Mouse (Mus musculus) monocyte, adult 2 months (primary cell): ENCODE data around the gene Ifna9.
"Not testable (repeated sequence)": the region's sequence is repeated elsewhere in the genome, so short reads cannot be mapped to it uniquely, and the experiment has no call there.

Experiments
- DNase-seq, 2 experiments: peaks; one replicate each; pipeline ENCODE4 v3.0.0; 2022; ENCODE audit warnings: low spot score in 2 of 2, low read depth in 1 of 2

The Ifna9 gene

DNA sequence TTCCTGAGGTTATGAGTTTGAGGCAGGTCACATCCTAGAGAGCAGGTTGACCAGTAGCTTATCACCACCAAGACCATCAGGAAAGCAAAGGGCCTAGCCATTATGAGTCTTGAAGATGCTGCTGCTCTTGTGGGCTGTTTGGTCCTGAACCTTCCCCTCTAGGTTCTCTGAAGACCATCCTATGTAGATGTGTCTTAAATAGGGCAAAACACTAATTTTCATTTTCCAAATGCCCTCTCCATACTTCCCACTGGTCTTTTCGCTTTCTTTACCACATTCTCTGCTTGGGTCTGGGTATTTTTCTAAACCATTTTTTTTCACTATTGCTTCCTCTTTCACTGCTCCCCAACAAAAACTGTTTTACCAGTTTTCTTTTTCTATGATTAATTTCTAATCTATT, at the start of gene Ifna9:
Gene Ifna9, minus strand, starts transcription at position 101 of the 400 bp plus-strand sequence.
- DNase-seq = no peak

DNA sequence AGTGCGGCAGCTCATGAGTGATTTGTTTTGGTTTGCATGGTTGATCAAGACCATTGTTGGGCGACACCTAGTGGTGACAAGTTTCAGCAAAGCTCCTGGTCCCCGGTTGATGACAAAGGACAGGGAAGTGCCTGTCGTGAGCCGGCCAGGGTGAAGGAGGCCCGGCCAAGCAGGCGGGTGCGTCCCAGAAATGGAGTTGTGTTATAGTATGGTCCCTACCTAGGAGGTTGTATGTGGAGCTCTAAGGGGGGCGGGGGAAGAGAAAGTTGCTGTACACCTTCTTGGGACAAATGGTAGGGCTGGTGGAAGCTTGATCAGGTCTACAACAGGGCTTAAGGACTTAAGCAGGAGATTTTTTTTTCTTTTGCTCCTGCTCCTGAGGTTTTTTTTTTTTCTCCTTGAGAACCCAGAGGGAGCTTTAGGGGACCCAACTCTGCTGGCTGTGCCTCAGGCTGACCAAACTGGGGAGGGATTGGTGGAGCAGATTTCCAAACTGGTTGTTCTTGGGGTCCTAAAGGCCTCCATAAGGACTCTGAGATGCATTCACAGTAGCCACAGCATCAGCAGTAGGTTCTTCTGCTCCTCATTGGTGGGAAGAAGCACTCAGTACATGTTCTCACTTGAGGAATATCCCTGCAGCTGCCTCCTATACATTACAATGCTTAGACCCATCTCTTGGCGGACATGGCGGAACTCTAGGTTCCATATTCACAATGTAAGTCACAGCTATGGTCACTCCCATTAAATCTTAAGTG, 49.1 kb upstream of the Ifna9 start:
- DNase-seq = peak; percentile 69 to 79

DNA sequence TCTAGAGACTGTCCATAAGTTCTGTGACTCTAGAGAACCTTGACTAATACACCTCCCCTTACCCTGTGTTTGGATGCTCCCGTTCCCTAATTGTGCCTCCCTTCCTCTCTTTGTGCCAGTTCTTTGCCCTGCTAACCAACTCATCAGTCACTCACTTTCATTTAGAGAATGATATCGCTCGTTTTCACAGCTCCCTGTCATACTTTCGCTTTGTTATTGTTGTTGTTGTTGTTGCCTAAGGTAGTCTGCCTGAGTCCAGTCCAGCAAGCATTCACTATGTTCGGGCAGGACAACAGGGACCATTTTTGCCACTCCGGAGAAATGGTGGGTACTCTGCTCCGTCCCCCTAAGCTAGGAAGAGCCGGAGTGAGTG, 48.5 kb upstream of the Ifna9 start:
- no peak for DNase-seq

DNA sequence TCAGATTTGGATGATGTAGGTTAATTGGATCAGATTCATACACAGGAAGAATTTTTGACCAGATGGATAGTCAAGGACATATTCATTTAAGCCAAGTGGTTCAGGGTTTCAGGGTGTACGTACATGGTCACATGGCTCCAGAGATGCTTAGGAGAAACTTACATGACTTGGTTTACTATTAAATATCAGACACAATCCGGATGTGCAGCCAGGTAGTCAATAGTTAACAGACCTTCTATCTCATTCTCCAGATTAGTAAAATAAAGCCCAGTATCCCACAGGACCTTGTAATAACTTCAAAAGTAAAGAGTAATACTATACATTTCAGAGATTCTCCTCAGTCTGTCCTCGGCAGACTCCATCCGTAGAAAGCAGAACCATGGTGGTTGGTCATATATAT, 42.1 kb upstream of the Ifna9 start, which contains the start of gene C87499:
Gene C87499, minus strand, starts transcription at position 101 of the 400 bp plus-strand sequence.
- DNase-seq = no peak

DNA sequence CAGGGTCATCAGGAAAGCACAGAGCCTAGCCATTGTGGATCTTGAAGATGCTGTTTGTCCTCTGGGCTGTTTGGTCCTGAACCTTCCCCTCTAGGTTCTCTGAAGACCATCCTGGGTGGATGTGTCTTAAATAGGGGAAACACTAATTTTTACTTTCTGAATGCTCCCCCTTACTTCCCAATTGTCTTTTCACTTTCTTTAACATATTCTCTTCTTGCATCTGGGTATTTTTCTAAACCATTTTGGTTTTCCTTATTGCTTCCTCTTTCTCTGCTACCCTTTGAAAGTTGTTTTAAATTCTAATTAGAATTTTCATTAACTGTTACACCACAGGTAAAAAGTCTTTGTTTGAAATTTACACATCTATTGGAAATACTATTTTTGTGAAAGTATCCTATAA, 11.1 kb upstream of the Ifna9 start, which contains the start of gene Ifna12:
Gene Ifna12, minus strand, starts transcription at position 101 of the 400 bp plus-strand sequence.
- DNase-seq = no peak

DNA sequence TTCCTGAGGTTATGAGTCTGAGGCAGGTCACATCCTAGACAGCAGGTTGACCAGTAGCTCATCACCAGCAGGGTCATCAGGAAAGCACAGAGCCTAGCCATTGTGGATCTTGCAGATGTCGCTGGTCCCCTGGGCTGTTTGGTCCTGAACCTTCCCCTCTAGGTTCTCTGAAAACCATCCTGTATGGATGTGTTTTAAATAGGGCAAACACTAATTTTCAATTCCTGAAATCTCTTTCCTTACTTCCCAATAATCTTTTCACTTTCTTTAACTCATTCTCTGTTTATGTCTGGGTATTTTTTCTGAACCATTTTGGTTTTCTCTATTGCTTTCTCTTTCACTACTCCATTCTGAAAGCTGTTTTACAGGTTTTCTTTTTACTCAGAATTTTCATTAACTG, 20.5 kb downstream of the Ifna9 start, which contains the start of gene Ifna14:
Gene Ifna14, minus strand, starts transcription at position 101 of the 400 bp plus-strand sequence.
- DNase-seq = no peak

DNA sequence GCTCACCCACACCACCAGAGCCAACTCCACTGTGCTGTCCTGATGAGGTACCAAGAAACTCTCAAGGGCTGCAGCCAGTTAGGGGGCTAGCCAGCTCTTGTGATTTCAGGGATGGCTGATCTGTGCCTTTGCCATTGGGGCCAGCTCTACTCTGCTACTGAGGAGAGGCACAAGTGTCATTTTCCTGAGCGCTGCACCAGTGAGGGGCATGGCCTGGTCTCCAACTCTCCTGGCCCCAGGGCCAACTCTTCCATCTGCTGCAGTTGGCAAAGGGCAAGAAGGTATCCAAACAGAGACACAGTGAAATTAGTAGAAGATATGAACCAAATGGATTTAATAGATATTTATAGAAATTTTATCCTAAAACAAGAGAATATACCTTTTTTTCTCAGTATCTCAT, 30.4 kb downstream of the Ifna9 start:
- no peak for DNase-seq

DNA sequence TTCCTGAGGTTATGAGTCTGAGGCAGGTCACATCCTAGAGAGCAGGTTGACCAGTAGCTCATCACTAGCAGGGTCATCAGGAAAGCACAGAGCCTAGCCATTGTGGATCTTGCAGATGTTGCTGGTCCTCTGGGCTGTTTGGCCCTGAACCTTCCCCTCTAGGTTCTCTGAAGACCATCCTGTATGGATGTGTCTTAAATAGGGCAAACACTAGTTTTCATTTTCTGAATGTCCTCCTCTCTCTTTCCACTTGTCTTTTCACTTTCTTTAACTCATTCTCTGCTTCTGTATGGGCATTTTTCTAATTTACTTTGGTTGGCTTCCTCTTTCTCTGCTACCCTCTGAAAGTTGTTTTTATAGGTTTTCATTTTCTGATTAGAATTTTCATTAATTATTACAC, 34.0 kb downstream of the Ifna9 start, which contains the start of gene Ifna15:
Gene Ifna15, minus strand, starts transcription at position 101 of the 400 bp plus-strand sequence.
- not testable (repeated sequence) for DNase-seq

DNA sequence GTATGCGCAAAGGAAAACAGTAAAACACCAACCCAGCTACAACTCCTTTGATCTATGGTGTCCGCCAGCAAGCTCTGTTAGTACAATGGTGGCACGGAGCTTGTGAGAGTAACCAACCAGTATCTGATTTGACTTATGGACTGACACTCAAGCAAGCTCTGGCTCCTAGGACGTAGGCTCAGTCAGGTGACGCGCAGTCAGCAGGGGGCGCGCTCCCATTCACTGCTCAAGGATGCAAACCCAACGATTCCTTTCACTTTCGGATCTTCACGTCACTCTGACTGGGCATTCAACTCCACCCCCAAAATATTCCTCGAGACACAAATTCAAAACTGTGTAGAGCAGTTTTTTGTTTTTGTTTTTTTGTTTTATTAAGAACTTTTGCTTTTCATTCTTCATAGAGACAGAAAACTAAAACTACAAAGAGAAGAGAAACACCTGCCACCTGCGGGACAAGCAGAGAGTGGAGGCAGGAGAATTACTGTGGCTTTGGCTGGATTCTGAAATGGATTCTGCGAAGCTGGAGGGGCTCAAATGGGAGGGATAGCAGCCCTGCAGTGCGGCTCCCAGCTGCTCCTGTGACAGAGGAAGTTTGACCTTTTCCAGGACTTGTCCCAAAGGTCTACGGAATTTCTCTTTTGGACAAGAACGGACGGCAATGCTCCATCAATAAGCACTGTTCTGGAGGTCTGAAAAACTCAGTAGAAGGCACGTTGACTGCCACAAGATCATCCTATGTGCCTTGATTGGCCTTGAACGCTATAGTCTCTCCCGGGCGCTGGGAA, 41.8 kb downstream of the Ifna9 start:
- peak; percentile 41 to 57 for DNase-seq

DNA sequence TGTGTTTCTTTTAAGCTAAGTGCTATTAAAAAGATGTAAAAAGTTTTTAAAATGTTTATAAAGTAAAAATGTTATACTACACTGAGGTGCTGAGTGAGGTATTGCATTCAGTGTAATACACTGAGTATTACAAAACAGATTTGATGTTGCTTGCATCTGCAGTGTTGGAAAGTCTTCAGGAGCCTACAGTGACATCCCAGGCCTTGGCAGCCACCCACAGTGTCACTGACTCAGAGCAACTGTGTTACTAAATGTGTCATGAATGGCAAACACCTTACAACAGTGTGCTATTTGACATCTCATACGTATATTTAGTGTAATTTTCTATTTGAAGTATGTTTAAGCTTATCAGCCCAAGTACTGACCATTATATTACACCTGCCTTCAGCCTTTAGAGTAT, 44.2 kb downstream of the Ifna9 start:
- no peak for DNase-seq

DNA sequence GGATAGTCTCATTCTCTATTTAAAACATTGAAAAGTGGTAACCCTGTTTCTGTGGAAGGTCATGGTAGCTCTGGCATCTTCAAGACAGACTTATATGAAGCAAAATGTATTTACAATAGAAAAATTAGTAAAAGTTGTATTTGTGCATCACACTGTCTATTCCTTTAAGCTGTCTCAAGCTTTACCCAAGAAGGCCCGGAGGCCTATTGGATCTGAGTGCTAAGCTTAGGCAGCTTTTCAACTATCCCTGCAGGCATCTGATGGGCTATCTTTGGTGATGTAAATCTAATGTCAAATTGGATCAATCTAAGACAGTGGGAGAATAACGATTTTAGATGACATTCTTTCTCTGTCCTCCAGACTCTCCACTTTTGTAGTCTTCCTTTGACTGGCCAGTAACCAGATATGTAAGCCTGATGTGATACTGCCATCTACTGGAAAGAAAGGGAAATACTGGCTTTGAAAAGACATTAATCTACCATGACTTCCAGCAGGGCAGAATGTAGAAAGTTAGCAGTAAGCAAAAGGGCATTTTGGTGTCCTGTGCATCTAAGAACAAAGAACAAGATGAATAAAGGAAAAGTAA, 48.4 kb downstream of the Ifna9 start:
- no peak for DNase-seq
